Mouse (Mus musculus) heart, adult 8-10 months (tissue): ENCODE data around the gene Tm9sf1. TPM values are rescaled to one million over a fixed set of nuclear protein-coding genes. Genes with fewer than 3 reads are reported as not detected.
A peak's percentile ranks its signal among the peaks of the same experiment; 100 is the strongest.

Experiments used
- DNase-seq: peaks from one replicate; pipeline ENCODE4 v3.0.0; 2022; ENCODE audit warnings: low spot score
- total RNA-seq, 4 experiments: library from RNA; stranded (reverse); gene quantifications; 2 replicates each; pipeline ENCODE4 v1.2.4; 2022

Tm9sf1 gene
- total RNA-seq, 4 experiments from 2014 or later: 38.9 to 44.2 (median 40.8) TPM

- peak; percentile 98 for DNase-seq
Observed at GRCm38 (mm10) chr14:55590748-55591330, 52.8 kb downstream of the Tm9sf1 start, which contains the start of gene Psme2. Psme2 (minus strand) TSS chr14:55591113.

GRCm38 (mm10) chr14:55589771-55590448 is 53.7 kb downstream of the Tm9sf1 start:
- DNase-seq: no peak

GRCm38 (mm10) chr14:55589271-55589670 is 54.3 kb downstream of the Tm9sf1 start:
- no peak for DNase-seq

GRCm38 (mm10) chr14:55586149-55586548 is 57.5 kb downstream of the Tm9sf1 start:
- DNase-seq: no peak

Other genes with a start within 250 kb of the Tm9sf1 start
- 100 to 1,000 TPM; 132 to 160 (median 146) TPM for gene Dhrs4, start 165.0 kb downstream of the Tm9sf1 start, total RNA-seq
- gene Carmil3, start 153.2 kb downstream of the Tm9sf1 start, total RNA-seq: 1 to 10 TPM; 2.4 to 3.6 (median 2.4) TPM
- gene Cpne6, start 133.4 kb downstream of the Tm9sf1 start, total RNA-seq: under 1 TPM in 1 of 4 experiments, not detected in 3; 0.12 TPM
- not detected for gene Nrl, start 118.8 kb downstream of the Tm9sf1 start, total RNA-seq
- 10 to 100 TPM in 2 of 4 experiments, 1 to 10 TPM in 2; 6.6 to 12.5 (median 9.3) TPM for gene Pck2, start 103.5 kb downstream of the Tm9sf1 start, total RNA-seq
- gene Dcaf11, start 83.8 kb downstream of the Tm9sf1 start, total RNA-seq: 100 to 1,000 TPM; 161 to 180 (median 166) TPM
- not detected for gene A730061H03Rik, start 83.4 kb downstream of the Tm9sf1 start, total RNA-seq
- 100 to 1,000 TPM; 165 to 203 (median 175) TPM for gene Fitm1, start 68.2 kb downstream of the Tm9sf1 start, total RNA-seq
- 100 to 1,000 TPM; 273 to 297 (median 284) TPM for gene Psme1, start 65.7 kb downstream of the Tm9sf1 start, total RNA-seq
- gene Emc9, start 58.5 kb downstream of the Tm9sf1 start, total RNA-seq: 10 to 100 TPM; 65.0 to 75.0 (median 68.2) TPM
- gene Psme2, start 52.7 kb downstream of the Tm9sf1 start, total RNA-seq: 100 to 1,000 TPM in 3 of 4 experiments, 10 to 100 TPM in 1; 92.6 to 112 (median 108) TPM
- gene Rnf31, start 52.1 kb downstream of the Tm9sf1 start, total RNA-seq: 10 to 100 TPM; 23.9 to 29.1 (median 26.9) TPM
- gene Irf9, start 40.2 kb downstream of the Tm9sf1 start, total RNA-seq: 1 to 10 TPM; 7.2 to 8.9 (median 8.4) TPM
- 1 to 10 TPM in 1 of 4 experiments, under 1 TPM in 3; 0.53 to 1.4 (median 0.67) TPM for gene Rec8, start 25.8 kb downstream of the Tm9sf1 start, total RNA-seq
- 10 to 100 TPM; 58.2 to 75.2 (median 71.6) TPM for gene Ipo4, start 7.8 kb downstream of the Tm9sf1 start, total RNA-seq
- gene Gm49378, start 5.9 kb downstream of the Tm9sf1 start, total RNA-seq: 1 to 10 TPM; 1.6 to 3.3 (median 2.6) TPM
- under 1 TPM; 0.44 to 0.88 (median 0.52) TPM for gene Tssk4, start 6.4 kb upstream of the Tm9sf1 start, total RNA-seq
- 10 to 100 TPM; 46.2 to 64.1 (median 52.7) TPM for gene Mdp1, start 16.7 kb upstream of the Tm9sf1 start, total RNA-seq
- 10 to 100 TPM in 1 of 4 experiments, 1 to 10 TPM in 3; 7.8 to 11.2 (median 8.9) TPM for gene Gmpr2, start 28.1 kb upstream of the Tm9sf1 start, total RNA-seq
- gene Nedd8, start 28.3 kb upstream of the Tm9sf1 start, total RNA-seq: 100 to 1,000 TPM; 245 to 279 (median 255) TPM
- gene Tinf2, start 38.0 kb upstream of the Tm9sf1 start, total RNA-seq: 10 to 100 TPM; 11.1 to 15.2 (median 13.3) TPM
- under 1 TPM; 0.16 to 0.43 (median 0.27) TPM for gene Tgm1, start 70.1 kb upstream of the Tm9sf1 start, total RNA-seq
- gene Rabggta, start 78.5 kb upstream of the Tm9sf1 start, total RNA-seq: 10 to 100 TPM; 13.3 to 14.6 (median 14.5) TPM
- gene Dhrs1, start 101.9 kb upstream of the Tm9sf1 start, total RNA-seq: 10 to 100 TPM; 38.3 to 46.8 (median 43.2) TPM
- 10 to 100 TPM in 3 of 4 experiments, 1 to 10 TPM in 1; 9.6 to 13.2 (median 11.0) TPM for gene Nop9, start 101.9 kb upstream of the Tm9sf1 start, total RNA-seq
- 1 to 10 TPM in 3 of 4 experiments, under 1 TPM in 1; 0.95 to 1.9 (median 1.4) TPM for gene Cideb, start 114.7 kb upstream of the Tm9sf1 start, total RNA-seq
- under 1 TPM; 0.06 to 0.19 (median 0.13) TPM for gene Ltb4r2, start 117.6 kb upstream of the Tm9sf1 start, total RNA-seq
- gene Ltb4r1, start 122.2 kb upstream of the Tm9sf1 start, total RNA-seq: under 1 TPM in 3 of 4 experiments, not detected in 1; 0.19 to 0.49 (median 0.26) TPM
- 10 to 100 TPM; 13.0 to 22.0 (median 16.4) TPM for gene Adcy4, start 140.3 kb upstream of the Tm9sf1 start, total RNA-seq
- 1 to 10 TPM; 2.2 to 6.2 (median 3.4) TPM for gene Ripk3, start 145.1 kb upstream of the Tm9sf1 start, total RNA-seq
- 1 to 10 TPM; 3.3 to 4.2 (median 3.7) TPM for gene Nfatc4, start 179.3 kb upstream of the Tm9sf1 start, total RNA-seq
- gene Nynrin, start 210.2 kb upstream of the Tm9sf1 start, total RNA-seq: 10 to 100 TPM in 1 of 4 experiments, 1 to 10 TPM in 3; 4.4 to 11.5 (median 6.2) TPM
- gene Cbln3, start 240.6 kb upstream of the Tm9sf1 start, total RNA-seq: under 1 TPM in 1 of 4 experiments, not detected in 3; 0.06 TPM
- gene Khnyn, start 241.1 kb upstream of the Tm9sf1 start, total RNA-seq: 10 to 100 TPM in 2 of 4 experiments, 1 to 10 TPM in 2; 8.1 to 11.7 (median 10.3) TPM